Mouse (Mus musculus) olfactory bulb, adult 2 months (tissue): Measurements from ENCODE around the gene Lama2. TPM values are rescaled to one million over a fixed set of nuclear protein-coding genes. Genes with fewer than 3 reads are reported as not detected.

Source experiments
- H3K27ac ChIP-seq: fragments of 200-500 bp; 2 replicates; pipeline ENCODE4 v1.5.1; 2012; ENCODE audit warnings: low read depth, low read length; ENCODE audit not compliant: insufficient read depth
- H3K4me1 ChIP-seq: fragments of 200-500 bp; 2 replicates; pipeline ENCODE4 v1.6.1; 2012; ENCODE audit warnings: low read length; ENCODE audit not compliant: control insufficient read depth, insufficient read depth
- H3K4me3 ChIP-seq: fragments of 200-500 bp; 2 replicates; pipeline ENCODE4 v1.5.1; 2012; ENCODE audit warnings: mild to moderate bottlenecking, low read depth, low read length, moderate library complexity; ENCODE audit not compliant: insufficient read depth
- CTCF ChIP-seq: fragments of 200-500 bp; IDR thresholded peaks from 2 replicates; pipeline ENCODE4 v1.5.1; 2012; ENCODE audit warnings: low read depth, mild to moderate bottlenecking, low read length, moderate library complexity; ENCODE audit not compliant: insufficient read depth
- POLR2A ChIP-seq: fragments of 200-500 bp; IDR thresholded peaks from 2 replicates; pipeline ENCODE4 v1.6.1; 2012; ENCODE audit warnings: mild to moderate bottlenecking, low read depth, low read length, moderate library complexity; ENCODE audit not compliant: insufficient read depth
- WGBS: fragments of 180-500 bp; shearing (Covaris S2); methylation state at CpG from one replicate; pipeline ENCODE4 v1.1.7; 2018; 5-methylcytosine and 5-hydroxymethylcytosine counted together
- polyA plus RNA-seq: library from polyadenylated mRNA; stranded (reverse); fragments of >200 nt; gene quantifications from 2 replicates; pipeline ENCODE4 v1.2.4, GENCODE M21; 2012; ENCODE audit warnings: low replicate concordance; ENCODE audit not compliant: missing spikeins, insufficient read depth, insufficient read length

Lama2 gene
- polyA plus RNA-seq, 1 experiment = not detected

- 92% methylated on average over 2 of the region's 2 CpGs for WGBS
- H3K4me3 ChIP-seq = no peak overlapping the region
- H3K4me1 ChIP-seq = no peaks in the 10 kb centered on the region
- no peak for TF ChIP-seq POLR2A
- no peak for TF ChIP-seq CTCF
- H3K27ac ChIP-seq = no peak overlapping the region
Measured at GRCm38 (mm10) chr10:27116938-27117647, 502.5 kb downstream of the Lama2 start.

GRCm38 (mm10) chr10:27114131-27114530, 505.4 kb downstream of the Lama2 start:
- WGBS = 94% methylated on average over 3 of the region's 3 CpGs
- Histone ChIP-seq H3K27ac (no peak overlapping the region), H3K4me1 (no peaks in the 10 kb centered on the region), H3K4me3 (no peak overlapping the region)
- no peak for TF ChIP-seq POLR2A
- TF ChIP-seq CTCF = no peak

- no peak for TF ChIP-seq POLR2A
- no peak for TF ChIP-seq CTCF
- H3K27ac ChIP-seq = no peak overlapping the region
- H3K4me1 ChIP-seq = no peaks in the 10 kb centered on the region
- H3K4me3 ChIP-seq = no peak overlapping the region
- WGBS = 28% methylated on average over 5 of the region's 5 CpGs
Measured at GRCm38 (mm10) chr10:27103811-27104210, 515.7 kb downstream of the Lama2 start.

- TF ChIP-seq POLR2A (no peak), CTCF (no peak)
- WGBS = 86% methylated on average over 3 of the region's 3 CpGs
- Histone ChIP-seq H3K27ac (no peak overlapping the region), H3K4me3 (no peak overlapping the region), H3K4me1 (no peaks in the 10 kb centered on the region)
Measured at GRCm38 (mm10) chr10:27101800-27102353, 517.7 kb downstream of the Lama2 start.

- Histone ChIP-seq H3K27ac (no peak overlapping the region), H3K4me3 (no peak overlapping the region), H3K4me1 (no peaks in the 10 kb centered on the region)
- TF ChIP-seq POLR2A (no peak), CTCF (no peak)
- 90% methylated on average over 2 of the region's 2 CpGs for WGBS
Measured at GRCm38 (mm10) chr10:27077113-27077512, 542.4 kb downstream of the Lama2 start.

- no peak overlapping the region for H3K4me3 ChIP-seq
- 94% methylated on average over 2 of the region's 2 CpGs for WGBS
- H3K27ac ChIP-seq = no peak overlapping the region
- TF ChIP-seq CTCF = no peak
- TF ChIP-seq POLR2A = no peak
- no peaks in the 10 kb centered on the region for H3K4me1 ChIP-seq
Measured at GRCm38 (mm10) chr10:27068794-27069435, 550.6 kb downstream of the Lama2 start.

GRCm38 (mm10) chr10:27063671-27064070, 555.9 kb downstream of the Lama2 start:
- Histone ChIP-seq H3K4me3 (no peak overlapping the region), H3K4me1 (no peaks in the 10 kb centered on the region), H3K27ac (no peak overlapping the region)
- no peak for TF ChIP-seq CTCF
- TF ChIP-seq POLR2A = no peak
- WGBS = 83% methylated on average over 4 of the region's 4 CpGs

- WGBS = 38% methylated on average over 4 of the region's 4 CpGs
- TF ChIP-seq CTCF (no peak), POLR2A (no peak)
- H3K4me3 ChIP-seq = no peak overlapping the region
- H3K4me1 ChIP-seq = no peaks in the 10 kb centered on the region
- H3K27ac ChIP-seq = no peak overlapping the region
Measured at GRCm38 (mm10) chr10:27054488-27054887, 565.1 kb downstream of the Lama2 start.

GRCm38 (mm10) chr10:27047196-27047595, 572.4 kb downstream of the Lama2 start:
- Histone ChIP-seq H3K27ac (no peak overlapping the region), H3K4me3 (no peak overlapping the region), H3K4me1 (no peaks in the 10 kb centered on the region)
- TF ChIP-seq POLR2A (no peak), CTCF (no peak)
- 84% methylated on average over 2 of the region's 2 CpGs for WGBS
